Mouse (Mus musculus): Measurements from ENCODE around the gene Ndufa12.

Ndufa12 gene

GRCm38 (mm10) chr10:94198482-94199405, at the start of gene Ndufa12:
Ndufa12 (plus strand) TSS chr10:94198720.
- DNase-seq: peak; percentile 98

GRCm38 (mm10) chr10:94151488-94151887, 47.0 kb upstream of the Ndufa12 start:
- no peak for DNase-seq

DNA sequence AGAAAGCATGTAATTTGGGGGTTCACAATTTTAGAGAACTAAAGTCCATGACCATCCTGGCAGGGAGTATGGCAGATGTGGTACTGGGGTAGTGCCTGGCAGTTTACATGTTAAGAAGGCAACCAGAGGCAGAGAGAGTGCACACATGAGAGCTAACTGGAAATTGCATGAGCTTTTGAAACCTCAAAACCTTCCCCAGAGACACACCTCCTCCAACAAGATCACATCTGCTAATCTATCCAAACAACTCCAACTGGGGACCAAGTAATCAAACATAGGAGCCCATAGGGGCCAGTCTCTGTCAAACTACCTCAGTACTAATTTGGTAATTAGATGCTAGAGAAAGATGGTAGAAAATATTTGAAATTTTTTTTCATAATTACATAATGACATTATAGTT, 44.7 kb upstream of the Ndufa12 start:
- no peak for DNase-seq

GRCm38 (mm10) chr10:94158962-94159361, 39.6 kb upstream of the Ndufa12 start:
- no peak for DNase-seq

DNA sequence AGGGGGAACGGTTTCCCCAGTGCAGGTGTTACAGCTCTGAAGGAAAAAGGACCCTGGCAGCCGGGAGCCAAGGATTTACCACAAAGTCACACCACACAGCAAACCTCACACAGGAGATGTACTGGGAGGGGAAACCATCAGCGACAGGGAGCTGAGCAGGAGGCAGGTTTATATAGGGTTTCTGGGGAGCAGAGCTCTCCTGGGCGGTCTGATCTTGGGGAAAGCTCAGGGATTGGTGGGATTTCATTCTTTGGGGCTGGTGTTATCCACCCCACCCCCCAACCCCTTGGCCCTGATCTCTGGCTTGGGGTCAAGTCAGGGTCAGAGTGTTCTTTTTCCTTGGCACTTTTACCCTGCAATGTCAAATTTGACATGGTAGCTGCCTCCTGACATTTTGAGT, 39.1 kb upstream of the Ndufa12 start:
- DNase-seq: no peak

- DNase-seq: no peak
Observed at GRCm38 (mm10) chr10:94161051-94161765, 37.3 kb upstream of the Ndufa12 start.

GRCm38 (mm10) chr10:94162031-94162430, 36.5 kb upstream of the Ndufa12 start:
- no peak for DNase-seq

DNA sequence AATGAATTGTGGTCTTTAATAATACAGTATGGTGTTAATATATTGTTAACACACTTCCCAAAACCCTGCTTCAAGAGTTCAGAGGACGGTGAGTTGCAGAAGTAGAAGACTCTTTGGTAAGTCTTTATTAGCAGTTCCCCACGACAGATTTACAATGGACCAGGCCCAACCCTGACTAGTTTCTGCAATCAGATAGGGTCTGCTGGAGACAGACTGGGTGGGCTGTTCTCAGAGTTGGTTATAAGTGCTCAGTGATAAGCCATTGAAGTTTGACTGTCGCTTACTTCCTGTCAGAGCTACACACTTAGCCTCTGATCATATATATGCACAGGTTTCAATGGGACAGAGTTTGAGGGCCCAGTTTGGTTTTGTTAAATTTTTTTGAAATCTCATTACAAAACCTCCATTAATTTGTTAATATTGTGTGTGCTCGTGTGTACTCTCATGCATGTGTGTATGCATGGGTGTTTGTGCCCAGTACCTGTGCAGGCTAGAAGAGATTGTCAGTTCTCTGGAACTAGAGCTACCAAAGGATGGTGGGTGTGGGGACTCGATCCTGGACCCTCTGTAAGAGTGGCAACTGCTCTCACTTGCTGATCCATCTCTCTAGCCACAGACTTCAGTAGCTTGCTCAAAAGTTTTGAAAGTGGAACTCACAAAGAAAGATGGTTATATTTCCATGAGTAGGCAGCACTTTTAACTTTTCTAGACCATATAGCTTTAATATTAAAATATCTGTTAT, 34.2 kb upstream of the Ndufa12 start:
- no peak for DNase-seq

- no peak for DNase-seq
Observed at GRCm38 (mm10) chr10:94165426-94165825, 33.1 kb upstream of the Ndufa12 start.

GRCm38 (mm10) chr10:94167051-94167750, 31.3 kb upstream of the Ndufa12 start:
- no peak for DNase-seq

- peak; percentile 36 for DNase-seq
Observed at GRCm38 (mm10) chr10:94171440-94172130, 26.9 kb upstream of the Ndufa12 start.

DNA sequence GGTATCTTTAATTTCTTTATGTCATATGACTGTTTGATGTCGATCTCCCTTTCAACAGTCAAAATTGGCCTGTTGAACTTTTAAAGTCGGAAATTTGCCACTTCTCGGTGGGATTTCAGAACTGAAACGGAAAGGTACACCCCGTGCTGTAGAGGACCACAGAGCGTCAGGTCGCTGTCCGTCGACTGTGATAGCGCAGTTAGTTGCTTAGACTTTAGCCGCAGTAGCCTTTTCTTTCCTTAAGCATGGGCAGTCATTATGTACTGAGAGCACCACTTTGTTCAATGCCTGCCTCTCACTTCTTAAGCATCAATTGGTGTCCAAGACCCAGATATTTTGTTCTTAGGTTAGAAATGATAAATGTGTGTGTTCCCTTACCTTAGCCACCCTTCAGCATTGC, 26.4 kb upstream of the Ndufa12 start:
- no peak for DNase-seq

- no peak for DNase-seq
Observed at GRCm38 (mm10) chr10:94172706-94173105, 25.8 kb upstream of the Ndufa12 start.

DNA sequence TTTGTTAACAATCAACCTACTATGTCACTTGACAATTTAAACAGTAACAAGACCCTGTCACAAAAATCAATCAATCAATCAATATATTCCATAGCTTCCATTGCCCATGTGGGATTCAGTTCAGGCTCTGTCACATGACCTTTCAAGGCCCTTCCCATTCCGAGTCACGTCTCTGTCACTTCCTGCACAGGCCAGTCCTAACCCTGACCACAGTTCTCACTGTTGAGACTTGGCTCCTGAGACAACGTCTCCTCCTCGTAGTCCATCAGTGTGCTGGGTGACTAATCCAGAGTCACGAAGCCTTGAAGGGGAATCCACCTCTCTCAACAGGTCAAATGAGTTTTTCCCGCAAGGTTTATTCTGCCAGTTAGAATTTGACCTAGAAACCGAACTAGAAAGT, 23.9 kb upstream of the Ndufa12 start:
- DNase-seq: no peak

DNA sequence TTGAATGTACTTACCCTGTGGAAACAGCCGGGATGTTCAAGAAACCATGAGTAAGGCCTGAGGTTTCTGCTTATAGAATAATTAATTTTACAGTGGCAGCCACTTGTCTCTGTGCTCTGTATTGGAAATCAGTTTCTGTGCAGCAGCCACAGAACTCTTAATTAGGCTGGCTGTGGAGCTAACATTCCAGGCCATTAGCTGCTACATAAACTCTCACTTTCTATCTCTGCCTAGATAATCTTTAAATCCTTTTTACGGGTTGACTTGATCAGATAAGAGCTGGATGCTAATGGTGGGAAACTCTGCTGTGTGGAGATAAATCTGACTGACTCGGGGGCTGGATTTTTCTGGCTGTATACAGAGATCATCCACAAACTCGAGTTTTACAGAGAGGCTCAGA, 15.3 kb upstream of the Ndufa12 start:
- DNase-seq: no peak

- DNase-seq: no peak
Observed at GRCm38 (mm10) chr10:94204973-94205372, 6.5 kb downstream of the Ndufa12 start.

- no peak for DNase-seq
Observed at GRCm38 (mm10) chr10:94210718-94211618, 12.4 kb downstream of the Ndufa12 start.

DNA sequence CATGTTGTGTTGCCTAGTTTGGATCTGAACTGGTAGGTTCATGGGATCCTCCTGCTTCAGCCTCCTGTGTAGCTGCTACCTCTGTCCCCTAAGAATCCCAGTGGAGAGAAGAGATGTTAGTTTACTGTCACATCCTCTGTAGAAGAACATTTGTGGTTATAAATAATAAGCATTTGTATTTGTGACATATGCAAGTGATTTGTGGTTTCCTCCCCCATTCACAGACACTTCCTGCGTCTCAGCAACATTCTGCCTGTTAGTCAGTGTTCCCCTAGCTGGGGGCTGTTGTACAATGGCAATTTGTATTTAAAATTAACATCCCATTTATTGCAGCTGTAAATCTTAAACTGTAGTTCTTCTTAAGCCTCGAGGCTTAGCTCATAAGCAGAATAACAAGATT, 13.2 kb downstream of the Ndufa12 start:
- DNase-seq: no peak

- DNase-seq: no peak
Observed at GRCm38 (mm10) chr10:94225026-94225750, 26.7 kb downstream of the Ndufa12 start.

All from kidney, adult 18-20 months (tissue).